Mouse (Mus musculus): Measurements from ENCODE around the gene Kif4. TPM values are rescaled to one million over a fixed set of nuclear protein-coding genes. Genes with fewer than 3 reads are reported as not detected.

Gene Kif4
- total and polyA plus RNA-seq, 3 experiments, result 24.0 to 34.6 (median 29.5) TPM

DNA sequence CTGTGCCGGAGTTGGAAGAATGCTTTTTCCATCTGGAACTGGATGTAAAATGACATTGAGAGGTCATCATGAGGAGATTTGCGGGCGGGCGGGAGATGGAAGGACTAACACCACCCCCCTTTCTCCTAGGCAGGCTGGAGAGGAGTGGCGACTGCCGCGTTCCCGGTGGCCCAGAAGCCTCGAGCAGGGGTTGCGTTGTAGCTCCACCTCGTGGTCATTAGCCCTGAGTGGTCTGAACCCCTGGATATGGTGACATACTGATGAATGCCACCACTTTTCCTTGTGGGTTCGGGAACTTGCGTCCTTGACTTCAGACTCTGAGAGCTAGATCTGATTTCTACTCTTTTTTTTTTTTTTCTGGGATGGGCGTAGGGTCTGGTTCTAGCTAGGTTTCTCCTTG, 113.4 kb downstream of the Kif4 start:
- in situ Hi-C loops (cut with MboI; ENCODE audit: low pct_ligation_motif_present, low pct_unique_long_range_greater_than_20kb, low sequenced_read_pairs), result no loop called here

DNA sequence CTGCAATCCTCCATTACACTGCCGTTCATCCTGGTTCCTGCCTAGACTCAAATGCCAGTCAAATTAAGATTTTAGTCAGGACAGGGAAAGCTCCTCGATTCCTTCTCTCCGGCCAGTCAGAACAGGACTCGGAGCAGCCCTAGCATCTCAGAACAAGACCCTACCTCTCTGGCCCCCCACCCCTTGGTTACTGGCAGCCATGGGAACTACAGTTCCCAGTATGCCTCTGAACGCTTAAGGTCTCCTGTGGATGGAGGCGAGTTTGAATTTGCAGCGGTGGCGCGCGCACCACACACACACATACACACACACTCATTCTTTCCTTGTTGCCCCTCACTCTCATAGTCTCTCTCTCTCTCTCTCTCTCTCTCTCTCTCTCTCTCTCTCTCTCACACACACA, 113.9 kb downstream of the Kif4 start:
- Histone ChIP-seq H3K4me1 (ENCODE audit: control insufficient read depth in 1 of 2, insufficient read depth in 2 of 2) (peaks cover 6 to 10% of the 10 kb centered on the region in 2 experiments), H3K36me3 (replicated peaks in 1 of 2; ENCODE audit: control insufficient read depth in 1 of 2, insufficient read depth in 1 of 2, low read length in 1 of 2) (no peaks in the 10 kb centered on the region), H3K9ac (ENCODE audit: insufficient read depth, low read depth) (no peak overlapping the region), H3K4me3 (replicated peaks in 1 of 3; ENCODE audit: low read depth in 2 of 3, low read length in 2 of 3, poor library complexity in 1 of 3) (no peak overlapping the region), H3K4me2 (ENCODE audit: insufficient read depth, low read depth, poor library complexity, severe bottlenecking) (no peak overlapping the region), H3K9me3 (replicated peaks; ENCODE audit: low read length) (no peaks in the 10 kb centered on the region), H3K27me3 (replicated peaks) (no peaks in the 10 kb centered on the region), H3K27ac (ENCODE audit: insufficient read depth, low read depth) (no peak overlapping the region), H3K79me2 (replicated peaks; ENCODE audit: control insufficient read depth, extremely low read depth, insufficient read depth, poor library complexity, severe bottlenecking) (no peaks in the 10 kb centered on the region)
- dilution Hi-C loops (cut with MboI; ENCODE audit: extremely low pct_ligation_motif_present, extremely low pct_unique_long_range_greater_than_20kb, low sequenced_read_pairs), result no loop called here
- in situ Hi-C loops (cut with MboI; ENCODE audit: low pct_ligation_motif_present, low pct_unique_long_range_greater_than_20kb, low sequenced_read_pairs), result no loop called here
- DNase-seq (ENCODE audit: extremely low read depth), result no peak
- TF ChIP-seq ETS1 (conservative IDR thresholded peaks at IDR 0.05; ENCODE audit: low read depth, low read length) (no peak), MAX (IDR thresholded peaks at IDR 0.05; ENCODE audit: low read length) (no peak), JUN (IDR thresholded peaks at IDR 0.05; ENCODE audit: insufficient read depth, low read depth, low read length) (no peak), USF2 (conservative IDR thresholded peaks at IDR 0.05; ENCODE audit: low read depth, low read length) (no peak)

More for the DNA sequence above, 113.4 kb downstream of the Kif4 start:
- H3K27ac ChIP-seq (ENCODE audit: insufficient read depth, low read depth), result no peak overlapping the region
- dilution Hi-C loops (cut with MboI; ENCODE audit: extremely low pct_ligation_motif_present, extremely low pct_unique_long_range_greater_than_20kb, low sequenced_read_pairs), result no loop called here
- TF ChIP-seq NRF1 (IDR thresholded peaks at IDR 0.05; ENCODE audit: low read depth, low read length), result no peak
- TF ChIP-seq SIN3A (IDR thresholded peaks at IDR 0.05; ENCODE audit: low read length), result no peak
- TF ChIP-seq BHLHE40 (IDR thresholded peaks at IDR 0.05; ENCODE audit: low read depth, low read length), result no peak
- TF ChIP-seq ZNF384 (IDR thresholded peaks at IDR 0.05; ENCODE audit: low read depth, low read length), result no peak
- no peak for TF ChIP-seq MAX (IDR thresholded peaks at IDR 0.05; ENCODE audit: low read length)
- TF ChIP-seq E2F4 (IDR thresholded peaks at IDR 0.05; ENCODE audit: insufficient replicate concordance, low read depth, low read length), result no peak
- TF ChIP-seq NELFE (IDR thresholded peaks at IDR 0.05; ENCODE audit: low read depth, low read length), result no peak
- TF ChIP-seq JUN (IDR thresholded peaks at IDR 0.05; ENCODE audit: insufficient read depth, low read depth, low read length), result no peak
- no peak for TF ChIP-seq POLR2A (IDR thresholded peaks at IDR 0.05; ENCODE audit: low read depth, low read length)
- no peak for TF ChIP-seq ETS1 (conservative IDR thresholded peaks at IDR 0.05; ENCODE audit: low read depth, low read length)
- peak in 1 of 2 experiments; percentile 56; a peak in 2 of 4 replicates for TF ChIP-seq CTCF (conservative IDR thresholded peaks at IDR 0.05 in 1 of 2, IDR thresholded peaks at IDR 0.05 in 1 of 2; ENCODE audit: low read depth in 2 of 2, low read length in 2 of 2)
- TF ChIP-seq EP300 (IDR thresholded peaks at IDR 0.05; ENCODE audit: low read length), result no peak
- TF ChIP-seq SMC3 (IDR thresholded peaks at IDR 0.05; ENCODE audit: low read depth, low read length), result peak; percentile 44
- TF ChIP-seq RAD21 (IDR thresholded peaks at IDR 0.05; ENCODE audit: low read depth, low read length), result peak; percentile 50
- TF ChIP-seq ZMIZ1 (IDR thresholded peaks at IDR 0.05; ENCODE audit: low read depth, low read length), result no peak
- TF ChIP-seq GABPA (IDR thresholded peaks at IDR 0.05; ENCODE audit: insufficient replicate concordance, low read depth, low read length), result no peak
- H3K4me3 ChIP-seq (replicated peaks in 1 of 3; ENCODE audit: low read depth in 2 of 3, low read length in 2 of 3, poor library complexity in 1 of 3), result no peak overlapping the region
- H3K9ac ChIP-seq (ENCODE audit: insufficient read depth, low read depth), result no peak overlapping the region
- no peaks in the 10 kb centered on the region for H3K36me3 ChIP-seq (replicated peaks in 1 of 2; ENCODE audit: control insufficient read depth in 1 of 2, insufficient read depth in 1 of 2, low read length in 1 of 2)
- DNase-seq (ENCODE audit: extremely low read depth), result no peak
- peaks cover 6 to 10% of the 10 kb centered on the region in 2 experiments for H3K4me1 ChIP-seq (ENCODE audit: control insufficient read depth in 1 of 2, insufficient read depth in 2 of 2)
- no peak overlapping the region for H3K4me2 ChIP-seq (ENCODE audit: insufficient read depth, low read depth, poor library complexity, severe bottlenecking)
- no peaks in the 10 kb centered on the region for H3K9me3 ChIP-seq (replicated peaks; ENCODE audit: low read length)
- H3K27me3 ChIP-seq (replicated peaks), result no peaks in the 10 kb centered on the region
- H3K79me2 ChIP-seq (replicated peaks; ENCODE audit: control insufficient read depth, extremely low read depth, insufficient read depth, poor library complexity, severe bottlenecking), result no peaks in the 10 kb centered on the region

All from CH12.LX (cell line).